Mouse (Mus musculus): ENCODE measurements around the gene Iqsec2. TPM values are rescaled to one million over a fixed set of nuclear protein-coding genes. Genes with fewer than 3 reads are reported as not detected.
A peak's percentile ranks its signal among the peaks of the same experiment; 100 is the strongest.

Gene Iqsec2
- total RNA-seq (2021), result 10 to 100 TPM; 12.5 to 33.5 TPM
- long read RNA-seq, experiment 1, transcript Iqsec2-205 (3 exons, 959 nt), result major isoform, 11 of 18 reads
- long read RNA-seq, experiment 1, partial matches to known transcripts, result 1 of 18 reads
- long read RNA-seq, experiment 1, other reads (novel, unspliced or antisense), result 6 of 18 reads
- long read RNA-seq, experiment 2, full-length matches to known transcripts, result 11 of 19 reads
- long read RNA-seq, experiment 2, partial matches to known transcripts, result 1 of 19 reads
- long read RNA-seq, experiment 2, other reads (novel, unspliced or antisense), result 7 of 19 reads

GRCm38 (mm10) chrX:152143941-152144741 is at the start of gene Iqsec2:
Gene Iqsec2 (plus strand): TSS chrX:152144268.
- Histone ChIP-seq H3K27ac (peak within 1 kb of the TSS; percentile 72), H3K4me3 (peak within 1 kb of the TSS; percentile 82)
- peak; percentile 54 for DNase-seq
- no peak for TF ChIP-seq CTCF (IDR thresholded peaks at IDR 0.05)
- intact Hi-C loops (cut with DNase I), result loop anchor here (10.0 kb wide), 1 partner anchor 129 kb away; the partner anchor contains the start of genes Ribc1 and Smc1a

DNA sequence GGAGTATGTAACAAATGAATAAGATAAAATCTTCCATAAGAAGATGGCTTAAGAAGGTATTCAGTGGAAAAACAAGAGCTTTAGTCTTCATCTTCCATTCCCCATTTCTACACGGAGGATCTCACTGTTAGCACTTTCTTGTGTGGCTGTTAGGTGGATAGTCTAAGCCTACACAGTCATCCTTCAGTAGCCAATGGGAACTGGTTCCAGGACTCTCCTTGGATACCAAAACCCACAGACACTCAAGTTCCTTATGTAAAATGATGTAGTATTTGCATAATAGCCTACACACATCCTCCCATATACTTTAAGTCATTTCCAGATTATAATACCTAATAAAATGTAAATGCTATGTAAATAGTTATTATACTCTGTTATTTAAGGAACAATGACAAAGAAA is 46.5 kb upstream of the Iqsec2 start:
- no peak for TF ChIP-seq CTCF (IDR thresholded peaks at IDR 0.05)
- intact Hi-C loops (cut with DNase I), result no loop called here
- H3K4me3 ChIP-seq, result no peak overlapping the region

DNA sequence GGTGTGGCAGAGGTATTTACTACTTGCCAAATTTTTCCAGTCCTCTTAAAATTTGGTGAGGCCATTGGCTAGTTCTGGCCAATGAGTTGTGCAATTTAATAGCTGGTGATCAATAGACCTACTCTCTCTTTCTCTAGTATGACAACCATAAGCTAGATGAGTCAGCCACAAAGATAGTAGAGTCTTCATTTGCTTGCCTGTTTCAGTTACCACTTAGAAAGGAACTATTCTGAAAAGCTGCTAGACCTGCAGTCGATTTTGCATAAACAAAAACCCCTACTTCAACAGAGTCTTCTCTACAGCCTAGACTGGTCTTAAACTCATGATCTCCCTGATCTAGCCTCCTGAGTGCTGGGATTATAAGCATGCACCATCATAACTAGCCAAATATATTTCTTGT is 22.4 kb upstream of the Iqsec2 start:
- intact Hi-C loops (cut with DNase I), result no loop called here
- Histone ChIP-seq H3K27ac (no peak overlapping the region), H3K4me3 (no peak overlapping the region)
- DNase-seq, result no peak
- TF ChIP-seq CTCF (IDR thresholded peaks at IDR 0.05), result no peak

More for the DNA sequence above, 46.5 kb upstream of the Iqsec2 start:
- no peak overlapping the region for H3K27ac ChIP-seq
- DNase-seq, result no peak

DNA sequence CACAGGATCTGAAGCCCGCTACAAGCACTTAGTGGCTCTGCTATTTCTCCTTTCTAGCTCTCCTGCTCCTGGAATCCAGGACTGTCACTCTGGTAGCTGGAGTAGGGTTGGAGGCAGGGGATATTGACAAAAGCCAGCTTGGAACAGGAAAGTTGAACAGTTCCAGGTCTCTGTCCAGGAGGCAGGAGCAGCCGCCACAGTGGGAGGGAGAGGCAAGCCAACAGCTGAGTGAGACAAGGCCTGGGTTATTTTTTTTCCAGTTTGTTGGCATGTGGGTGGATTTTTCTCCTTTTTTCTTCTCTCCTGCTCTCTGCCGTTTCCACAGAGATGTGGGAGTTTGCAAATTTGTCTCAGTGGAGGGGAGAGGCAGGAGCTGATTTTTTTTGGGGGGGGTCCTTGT is 13.3 kb upstream of the Iqsec2 start:
- H3K4me3 ChIP-seq, result no peak overlapping the region
- no peak overlapping the region for H3K27ac ChIP-seq
- intact Hi-C loops (cut with DNase I), result loop anchor here (5.0 kb wide), 1 partner anchor 47 kb away; no protein-coding TSS in a partner anchor
- TF ChIP-seq CTCF (IDR thresholded peaks at IDR 0.05), result no peak
- no peak for DNase-seq

GRCm38 (mm10) chrX:152132029-152132428 is 12.0 kb upstream of the Iqsec2 start:
- TF ChIP-seq CTCF (IDR thresholded peaks at IDR 0.05), result peak; percentile 57
- intact Hi-C loops (cut with DNase I), result loop anchor here (2.0 to 5.0 kb wide), 2 partner anchors 15 to 45 kb away; no protein-coding TSS in a partner anchor
- H3K4me3 ChIP-seq, result no peak overlapping the region
- DNase-seq, result no peak
- no peak overlapping the region for H3K27ac ChIP-seq

GRCm38 (mm10) chrX:152135195-152135594 is 8.9 kb upstream of the Iqsec2 start:
- peak; percentile 26 for DNase-seq
- intact Hi-C loops (cut with DNase I), result no loop called here
- H3K4me3 ChIP-seq, result no peak overlapping the region
- no peak for TF ChIP-seq CTCF (IDR thresholded peaks at IDR 0.05)
- H3K27ac ChIP-seq, result no peak overlapping the region

DNA sequence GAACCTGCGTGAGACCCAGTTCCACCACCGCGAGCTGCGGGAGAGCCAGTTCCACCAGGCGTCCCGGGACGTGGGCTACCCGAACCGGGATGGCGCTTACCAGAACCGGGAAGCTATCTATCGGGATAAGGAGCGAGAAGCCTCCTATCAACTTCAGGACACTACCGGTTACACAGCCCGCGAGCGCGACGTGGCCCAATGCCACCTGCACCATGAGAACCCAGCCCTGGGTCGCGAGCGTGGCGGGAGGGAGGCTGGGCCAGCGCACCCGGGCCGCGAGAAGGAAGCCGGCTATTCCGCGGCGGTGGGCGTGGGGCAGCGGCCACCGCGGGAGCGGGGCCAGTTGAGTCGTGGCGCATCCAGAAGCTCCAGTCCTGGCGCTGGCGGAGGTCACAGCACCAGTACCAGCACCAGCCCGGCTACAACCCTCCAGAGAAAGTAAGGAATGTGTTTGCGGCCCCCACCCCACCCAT is 710 bp downstream of the Iqsec2 start:
- H3K4me3 ChIP-seq, result peak overlapping the region; percentile 82
- intact Hi-C loops (cut with DNase I), result loop anchor here (5.0 to 10.0 kb wide), 2 partner anchors 130 to 197 kb away; partner anchors contain the start of genes Ribc1 and Smc1a
- peak overlapping the region; percentile 72 for H3K27ac ChIP-seq
- no peak for TF ChIP-seq CTCF (IDR thresholded peaks at IDR 0.05)
- DNase-seq, result peak; percentile 40

DNA sequence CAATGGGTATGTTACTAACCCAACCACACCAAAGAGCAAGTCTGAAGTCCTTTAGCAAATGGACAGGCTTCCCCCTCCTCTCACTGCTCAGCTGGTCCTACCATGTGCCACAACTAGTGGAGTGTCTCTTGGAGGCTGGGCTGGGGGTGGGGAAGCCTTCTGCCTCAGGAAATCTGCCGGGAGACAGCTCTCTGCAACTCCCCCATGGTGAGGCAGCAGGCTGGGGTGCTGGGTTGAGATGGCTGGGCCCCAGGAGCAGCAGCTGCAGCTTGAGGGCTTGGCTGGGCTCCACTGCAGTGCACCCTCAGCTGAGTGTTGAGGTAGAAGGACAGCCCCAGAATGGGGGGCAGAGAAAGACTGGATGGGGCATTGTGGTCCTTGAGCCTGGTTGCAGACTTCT is 2.1 kb downstream of the Iqsec2 start:
- intact Hi-C loops (cut with DNase I), result loop anchor here (2.0 to 10.0 kb wide), 3 partner anchors 13 to 199 kb away; partner anchors contain the start of genes Ribc1 and Smc1a
- no peak overlapping the region for H3K27ac ChIP-seq
- DNase-seq, result no peak
- peak overlapping the region; percentile 82 for H3K4me3 ChIP-seq
- TF ChIP-seq CTCF (IDR thresholded peaks at IDR 0.05), result no peak

- H3K27ac ChIP-seq, result no peak overlapping the region
- no peak for TF ChIP-seq CTCF (IDR thresholded peaks at IDR 0.05)
Measured at GRCm38 (mm10) chrX:152146691-152147090, 2.6 kb downstream of the Iqsec2 start.

GRCm38 (mm10) chrX:152147451-152148116 is 3.5 kb downstream of the Iqsec2 start:
- Histone ChIP-seq H3K27ac (peak overlapping the region; percentile 49), H3K4me3 (peak overlapping the region; percentile 20)
- intact Hi-C loops (cut with DNase I), result loop anchor here (2.0 to 10.0 kb wide), 3 partner anchors 15 to 200 kb away; partner anchors contain the start of genes Ribc1 and Smc1a
- peak; percentile 77 for TF ChIP-seq CTCF (IDR thresholded peaks at IDR 0.05)
- DNase-seq, result peak; percentile 64

More at GRCm38 (mm10) chrX:152146691-152147090, 2.6 kb downstream of the Iqsec2 start:
- intact Hi-C loops (cut with DNase I), result loop anchor here (2.0 to 10.0 kb wide), 3 partner anchors 14 to 199 kb away; partner anchors contain the start of genes Ribc1 and Smc1a
- no peak for DNase-seq
- peak overlapping the region; percentile 82 for H3K4me3 ChIP-seq

GRCm38 (mm10) chrX:152148706-152149105 is 4.6 kb downstream of the Iqsec2 start:
- Histone ChIP-seq H3K4me3 (0 out of 2 replicates have a peak overlapping the region, but pooled peaks have one; percentile 7), H3K27ac (peak overlapping the region; percentile 49)
- peak; percentile 43 for DNase-seq
- TF ChIP-seq CTCF (IDR thresholded peaks at IDR 0.05), result no peak
- intact Hi-C loops (cut with DNase I), result loop anchor here (5.0 to 10.0 kb wide), 2 partner anchors 134 to 201 kb away; partner anchors contain the start of genes Ribc1 and Smc1a

DNA sequence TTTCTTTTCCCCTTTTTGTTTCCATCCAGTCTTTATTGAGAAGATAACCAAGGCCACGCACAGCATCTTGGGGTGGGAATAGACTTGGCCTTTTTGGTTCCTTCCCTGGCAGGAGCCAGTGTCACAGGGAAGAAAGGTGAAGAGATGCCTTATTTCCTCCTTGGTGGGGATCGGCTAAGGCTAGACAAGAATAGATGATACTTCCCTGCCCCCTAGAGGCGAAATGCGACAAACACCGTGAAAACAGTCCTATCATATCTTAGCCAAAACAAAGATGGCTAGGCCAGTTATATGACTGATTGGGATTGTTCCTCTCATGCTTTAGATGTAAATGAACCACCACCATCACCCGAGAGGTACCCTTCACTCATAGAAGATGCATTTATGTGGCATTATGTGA is 7.6 kb downstream of the Iqsec2 start:
- intact Hi-C loops (cut with DNase I), result no loop called here
- H3K27ac ChIP-seq, result no peak overlapping the region
- no peak overlapping the region for H3K4me3 ChIP-seq
- peak; percentile 54 for DNase-seq
- TF ChIP-seq CTCF (IDR thresholded peaks at IDR 0.05), result peak; percentile 68

Data from gastrocnemius, adult 2 months (tissue).